Mouse (Mus musculus) adrenal gland, adult 18-20 months (tissue): ENCODE data around the gene Spata4. TPM values are rescaled to one million over a fixed set of nuclear protein-coding genes. Genes with fewer than 3 reads are reported as not detected.

Source experiments
- total RNA-seq, 2 experiments: library from RNA; stranded (reverse); gene quantifications; 1 replicate in 1 of 2; 2 replicates in 1 of 2; pipeline ENCODE4 v1.2.3; 2021

The Spata4 gene
- total RNA-seq, 2 experiments from 2014 or later: not detected

Other genes with a start within 250 kb of the Spata4 start
- gene Asb5, start 71.2 kb upstream of the Spata4 start, total RNA-seq: under 1 TPM; 0.60 to 0.93 TPM
- gene Spcs3, start 70.8 kb upstream of the Spata4 start, total RNA-seq: 10 to 100 TPM; 31.7 to 48.9 TPM